17 mouse cellular contexts compared by ENCODE assay signal in the genomic region with DNA sequence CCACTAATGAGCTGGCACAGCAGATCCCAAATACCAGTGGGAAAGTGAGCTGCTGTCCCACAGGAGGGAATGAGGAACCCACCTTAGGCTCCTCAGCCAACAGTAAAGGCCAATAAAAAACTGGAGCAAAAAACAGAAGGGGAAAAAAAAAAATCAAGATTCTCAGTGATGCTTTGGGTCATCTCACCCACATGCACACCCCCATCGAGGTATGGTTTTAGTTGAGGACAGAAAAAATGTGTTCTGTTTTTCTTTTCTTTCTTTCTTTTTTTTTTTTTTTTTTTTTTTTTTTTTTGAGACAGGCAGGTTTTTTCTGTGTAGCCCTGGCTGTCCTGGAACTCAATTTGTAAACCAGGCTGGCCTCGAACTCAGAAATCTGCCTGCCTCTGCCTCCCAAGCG. TPM values are rescaled to one million over a fixed set of nuclear protein-coding genes. Genes with fewer than 3 reads are reported as not detected.
"Had no signal": no experiment of that assay in that cellular context is flagged by ENCODE, and none has a peak within 500 bp of the region (broad histone marks: within the 10 kb centered on the region; RNA-seq: fewer than 3 reads in every experiment).

No protein-coding gene starts in this region.

- H3K9ac ChIP-seq: liver, postnatal 0 days; lung, embryonic 15.5 days; midbrain, embryonic 13.5 days; midbrain, embryonic 15.5 days; neural tube, embryonic 13.5 days; neural tube, embryonic 15.5 days; stomach, embryonic 15.5 days had no signal

- H3K27ac ChIP-seq: lung, embryonic 15.5 days; midbrain, embryonic 13.5 days; midbrain, embryonic 15.5 days; neural tube, embryonic 13.5 days; neural tube, embryonic 15.5 days; stomach, embryonic 15.5 days; stomach, postnatal 0 days had no signal

- DNase-seq: liver, postnatal 0 days; lung, adult 2 months; lung, postnatal 14 days; right cerebral cortex, postnatal 14 days; thymus, adult 2 months; thymus, postnatal 25 days; thymus, postnatal 4 days had no signal

- H3K9me3 ChIP-seq: lung, embryonic 15.5 days; midbrain, embryonic 13.5 days; midbrain, embryonic 15.5 days; neural tube, embryonic 13.5 days; neural tube, embryonic 15.5 days; stomach, embryonic 15.5 days had no signal

- H3K36me3 ChIP-seq: lung, embryonic 15.5 days; midbrain, embryonic 13.5 days; midbrain, embryonic 15.5 days; neural tube, embryonic 13.5 days; neural tube, embryonic 15.5 days; stomach, embryonic 15.5 days had no signal

- ATAC-seq: midbrain, embryonic 13.5 days; midbrain, embryonic 15.5 days had no signal

- H3K4me3 ChIP-seq: lung, embryonic 15.5 days; midbrain, embryonic 13.5 days; midbrain, embryonic 15.5 days; neural tube, embryonic 13.5 days; neural tube, embryonic 15.5 days; stomach, embryonic 15.5 days had no signal

- H3K4me2 ChIP-seq: lung, embryonic 15.5 days; midbrain, embryonic 11.5 days; midbrain, embryonic 13.5 days; midbrain, embryonic 15.5 days; neural tube, embryonic 13.5 days; neural tube, embryonic 15.5 days had no signal

- H3K27me3 ChIP-seq: lung, embryonic 15.5 days; megakaryocyte, embryonic 14.5 days; midbrain, embryonic 13.5 days; midbrain, embryonic 15.5 days; neural tube, embryonic 13.5 days; neural tube, embryonic 15.5 days; stomach, embryonic 15.5 days had no signal

- H3K4me1 ChIP-seq: lung, embryonic 15.5 days; midbrain, embryonic 13.5 days; midbrain, embryonic 15.5 days; neural tube, embryonic 13.5 days; neural tube, embryonic 15.5 days; stomach, embryonic 15.5 days had no signal

RNA-seq across cellular contexts. Expression of a gene that starts 40.1 kb away (rescaled TPM):
- polyA plus RNA-seq: liver, postnatal 0 days; macrophage had no signal
